Mouse (Mus musculus) 3134 (cell line): ENCODE data around the gene Plau.
A peak's percentile ranks its signal among the peaks of the same experiment; 100 is the strongest.

Experiments
- DNase-seq: peaks from one replicate; pipeline ENCODE4 v3.0.0-alpha.2; 2011; ENCODE audit warnings: low spot score; ENCODE audit not compliant: insufficient read length; ENCODE audit errors: extremely low read depth

Plau gene

DNA sequence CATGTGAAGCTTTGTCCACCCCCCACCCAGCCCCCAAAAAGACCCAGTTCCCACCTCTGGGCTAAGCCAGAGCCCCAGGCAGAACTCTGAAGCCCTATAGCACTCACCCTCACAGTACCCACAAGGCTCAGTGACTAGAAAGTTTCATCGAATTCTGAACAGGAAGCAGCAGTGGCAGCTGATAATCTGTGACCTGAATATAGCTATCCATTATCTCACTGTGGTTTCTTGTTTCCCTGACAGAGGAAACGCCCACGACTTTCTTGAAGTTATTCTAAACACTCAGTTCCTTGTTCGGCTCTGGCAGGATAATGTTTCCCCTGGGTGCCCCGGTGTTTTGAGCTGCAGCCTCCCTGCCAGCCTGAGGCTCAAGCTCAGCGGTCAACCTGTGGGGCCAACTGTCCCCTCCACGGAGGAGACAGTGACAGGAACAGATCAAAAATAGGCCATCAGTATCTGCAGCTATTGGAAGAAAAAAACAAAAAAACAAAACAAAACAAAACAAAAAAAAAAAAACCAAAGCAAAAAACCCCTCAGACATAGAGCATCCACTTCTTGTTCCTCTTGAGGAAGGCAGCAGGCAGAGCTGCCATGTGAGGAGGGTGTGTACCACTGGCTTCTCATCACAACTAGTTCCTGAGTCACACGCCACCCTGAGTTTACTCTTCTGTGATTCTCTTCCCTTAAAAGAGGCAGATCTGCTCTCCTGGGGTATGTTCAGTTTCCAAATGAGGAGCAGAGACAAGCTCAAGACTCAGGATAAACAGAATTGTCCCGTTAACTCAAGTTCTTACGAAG lies 48.8 kb downstream of the Plau start:
- no peak for DNase-seq

GRCm38 (mm10) chr14:20886266-20886665 lies 49.8 kb downstream of the Plau start:
- DNase-seq, result no peak

DNA sequence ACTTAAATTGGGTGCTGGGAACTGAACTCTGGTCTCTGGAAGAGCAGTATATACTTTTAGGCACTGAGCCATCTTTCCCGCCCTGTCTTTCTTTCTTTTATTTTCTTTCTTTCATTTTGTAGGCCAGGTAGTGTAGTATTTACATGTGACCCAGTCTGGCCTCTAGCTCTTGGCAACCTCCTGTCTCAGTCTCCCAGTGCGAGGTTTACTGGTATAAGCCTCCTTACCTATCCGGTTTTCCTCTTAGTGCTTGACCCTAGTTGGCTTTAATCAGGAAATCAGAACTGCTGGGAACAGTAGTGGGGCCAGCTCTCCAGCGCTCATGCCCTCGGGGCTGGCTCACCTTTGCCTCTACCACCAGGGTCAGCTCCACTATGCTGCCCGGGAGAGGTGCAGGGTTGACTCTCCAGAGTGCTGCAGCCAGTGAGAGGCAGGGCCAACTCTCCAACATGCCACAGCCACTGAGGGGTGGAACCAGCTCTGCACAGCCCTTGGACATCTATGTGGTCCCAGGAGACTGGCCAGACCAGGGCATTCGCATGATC lies 51.2 kb downstream of the Plau start:
- DNase-seq, result no peak

- peak; percentile 83 for DNase-seq
Observed at GRCm38 (mm10) chr14:20891941-20892402, 55.5 kb downstream of the Plau start.
